Mouse (Mus musculus) adipocyte (in vitro differentiated cells): Measurements from ENCODE around the gene Sh3rf3.
A peak's percentile ranks its signal among the peaks of the same experiment; 100 is the strongest.

ENCODE experiments used
- DNase-seq: peaks from one replicate; pipeline ENCODE4 v3.0.0-alpha.2; 2016; ENCODE audit warnings: low spot score

The Sh3rf3 gene

DNA sequence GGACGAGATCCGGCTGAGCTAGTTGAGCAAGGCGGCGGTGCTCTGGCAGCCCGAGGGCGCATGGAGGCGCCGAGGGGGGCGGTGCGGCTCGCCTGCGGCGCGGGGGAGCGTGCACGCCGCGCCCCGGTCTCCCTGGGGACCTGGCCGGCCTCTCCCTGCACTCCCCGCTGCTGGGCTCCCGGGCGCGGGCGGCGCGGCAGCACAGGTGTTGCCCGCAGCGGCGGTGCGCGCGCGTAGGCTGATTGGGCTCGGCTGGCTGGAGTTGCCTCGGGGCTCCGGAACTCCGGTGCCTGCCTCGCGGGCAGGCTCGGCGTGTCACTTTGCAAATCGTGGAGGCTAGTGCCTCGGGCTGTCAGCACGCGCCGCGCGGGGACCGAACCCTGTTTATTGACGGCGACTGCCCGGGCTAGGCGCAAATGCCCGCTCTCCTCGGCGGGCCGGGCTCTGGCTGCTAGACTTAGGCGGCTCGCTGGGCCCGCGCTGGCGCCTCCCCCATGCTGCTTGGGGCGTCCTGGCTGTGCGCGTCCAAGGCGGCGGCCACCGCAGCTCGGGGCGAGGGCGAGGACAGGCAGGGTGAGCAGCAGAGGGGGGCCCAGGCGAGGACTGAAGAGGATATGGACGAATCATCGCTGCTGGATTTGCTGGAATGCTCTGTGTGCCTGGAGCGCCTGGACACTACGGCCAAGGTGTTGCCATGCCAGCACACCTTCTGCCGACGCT lies at the start of gene Sh3rf3:
TSS of gene Sh3rf3 (plus strand) at position 279 of the 720 bp plus-strand sequence.
- no peak for DNase-seq

- no peak for DNase-seq
Measured at GRCm38 (mm10) chr10:58788486-58789274, 24.5 kb upstream of the Sh3rf3 start.

DNA sequence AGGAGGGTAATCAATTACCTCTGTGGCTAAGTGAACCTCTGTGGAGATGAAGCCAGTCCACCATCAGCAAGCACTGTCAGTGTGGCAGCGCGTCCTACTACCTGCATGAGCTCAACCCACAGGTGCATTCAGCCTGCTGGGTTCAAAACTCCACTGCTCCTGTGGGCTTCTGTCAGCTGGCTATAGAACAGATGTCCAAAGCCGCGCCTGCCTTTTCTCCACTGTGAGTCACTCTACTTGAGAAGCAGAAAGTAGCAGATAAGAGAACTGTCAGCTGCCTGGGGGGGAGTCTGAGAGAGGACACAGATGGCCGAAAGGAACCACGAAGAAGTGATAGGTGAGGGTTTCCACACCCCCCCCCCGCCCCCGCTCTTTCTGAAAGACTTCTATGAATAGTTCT lies 15.6 kb upstream of the Sh3rf3 start:
- DNase-seq: no peak

- DNase-seq: no peak
Measured at GRCm38 (mm10) chr10:58798156-58798555, 15.0 kb upstream of the Sh3rf3 start.

DNA sequence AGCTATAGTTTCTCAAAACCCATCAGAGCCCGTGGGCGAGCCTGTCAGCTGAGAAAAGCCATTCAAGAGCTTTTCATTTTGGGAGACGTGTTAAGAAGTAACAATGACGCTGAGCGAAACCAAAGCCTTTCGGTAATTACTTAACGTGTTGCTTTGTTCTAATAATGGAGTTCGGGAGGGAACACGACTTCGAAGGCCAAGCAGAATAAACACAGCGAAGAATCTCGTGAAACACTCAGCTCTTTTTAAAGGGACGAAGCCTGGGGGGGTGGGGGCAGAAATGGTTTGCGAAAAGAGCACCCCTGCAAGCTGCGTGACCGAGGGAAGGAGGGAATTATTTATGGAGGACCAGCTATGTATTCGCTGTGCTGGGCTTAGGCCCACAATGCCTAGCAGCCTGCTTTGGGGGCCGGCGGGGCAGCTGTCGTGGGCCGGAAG lies 12.1 kb upstream of the Sh3rf3 start:
- no peak for DNase-seq

DNA sequence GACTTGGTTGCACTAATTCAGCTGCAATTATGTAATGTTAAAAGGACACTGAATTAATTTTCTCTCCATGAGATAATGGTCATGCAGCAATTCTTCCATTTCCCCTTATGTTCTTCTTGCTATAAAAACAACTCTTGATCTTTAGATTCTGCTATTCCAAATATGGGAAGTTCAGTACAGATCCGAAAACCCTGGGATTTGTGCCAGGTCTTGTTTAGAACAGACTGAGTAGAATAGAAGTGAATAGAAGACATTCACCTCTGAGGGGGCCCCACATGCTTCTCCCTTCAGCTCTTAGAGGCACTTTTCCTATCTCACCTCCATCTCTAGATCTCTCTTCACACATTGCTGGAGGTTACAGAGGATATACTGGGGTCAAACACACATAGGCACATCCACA lies 10.8 kb upstream of the Sh3rf3 start:
- no peak for DNase-seq

DNA sequence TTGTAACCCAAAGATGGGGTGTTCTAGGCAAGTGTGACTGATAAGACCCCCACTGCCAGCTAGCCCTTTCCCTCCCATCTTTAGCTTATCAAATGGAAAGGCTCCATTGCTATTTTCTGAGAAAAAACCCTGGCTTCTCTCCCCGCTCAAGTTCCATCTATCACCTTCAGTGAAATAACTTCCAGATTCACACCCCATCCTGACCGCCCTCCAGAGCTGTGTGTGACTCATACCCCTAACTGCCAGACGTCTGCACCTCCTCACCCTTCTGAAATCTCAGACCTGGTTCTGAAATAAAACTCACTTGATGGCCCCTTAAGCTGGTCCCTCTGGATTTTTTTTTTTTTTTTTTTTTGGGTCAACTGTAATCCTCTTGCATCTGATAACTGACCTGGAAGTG lies 5.2 kb upstream of the Sh3rf3 start:
- no peak for DNase-seq

DNA sequence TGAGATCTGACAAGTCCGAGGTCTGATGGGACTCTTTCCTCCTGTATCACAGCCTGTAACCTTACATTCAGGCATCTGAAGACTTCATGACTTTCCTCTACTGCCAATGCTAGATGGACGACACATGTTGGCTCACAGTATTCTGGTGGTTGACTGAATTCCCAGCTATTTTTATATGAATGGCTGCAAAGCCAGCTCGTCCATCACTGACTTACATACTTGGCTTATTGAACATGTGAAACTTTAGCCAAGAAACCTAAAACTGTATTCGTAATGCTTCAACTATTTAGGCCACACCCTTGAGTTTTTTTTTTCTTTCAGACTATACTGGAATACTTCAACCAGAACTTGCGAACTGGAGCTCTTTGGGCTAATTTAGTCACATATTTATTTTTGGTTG lies 3.0 kb upstream of the Sh3rf3 start:
- peak; percentile 6 for DNase-seq

DNA sequence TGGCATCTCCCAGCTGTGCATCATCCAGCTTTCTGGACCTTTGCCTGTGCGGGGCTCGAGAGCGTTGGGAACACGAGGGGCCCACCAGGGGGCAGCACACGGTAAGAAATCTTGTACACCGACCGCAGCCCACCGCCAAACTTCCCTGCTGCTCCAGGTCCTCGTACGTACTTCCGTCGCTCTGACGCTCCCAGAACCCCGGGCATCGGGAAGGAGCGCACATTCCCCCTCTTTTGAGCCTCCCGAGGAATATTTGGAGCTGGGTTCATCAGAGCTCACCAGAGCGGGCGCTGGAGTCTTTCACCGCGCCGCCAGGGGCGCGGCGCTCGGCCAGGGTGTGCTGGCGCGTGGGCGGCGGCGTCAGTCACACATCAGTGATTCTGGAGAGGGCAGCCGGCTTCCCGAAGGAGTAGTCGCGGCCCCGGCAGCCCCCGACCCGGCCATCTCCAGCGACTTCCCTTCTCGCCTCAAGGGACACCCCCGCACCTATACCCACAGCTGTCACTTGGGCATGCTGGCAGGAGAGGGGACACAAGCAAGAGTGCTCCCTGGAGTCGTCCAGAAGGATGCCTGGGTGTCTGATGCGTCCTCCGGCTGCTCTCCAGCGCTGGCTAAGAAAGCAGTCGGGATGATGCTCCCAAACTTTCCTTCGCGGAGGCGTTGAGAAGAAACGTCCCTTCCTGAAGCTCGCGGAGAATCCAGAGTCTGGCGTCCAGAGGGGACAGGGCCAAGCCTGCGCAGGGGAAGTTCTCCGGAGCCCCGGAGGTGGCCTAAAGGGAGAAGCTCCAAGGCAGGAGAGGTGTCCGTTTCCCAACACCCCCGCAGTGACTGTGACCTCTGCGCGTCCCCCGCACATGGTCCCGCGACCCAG lies 714 bp upstream of the Sh3rf3 start:
- peak; percentile 68 for DNase-seq

GRCm38 (mm10) chr10:58813801-58814191 lies 637 bp downstream of the Sh3rf3 start:
- DNase-seq: no peak

DNA sequence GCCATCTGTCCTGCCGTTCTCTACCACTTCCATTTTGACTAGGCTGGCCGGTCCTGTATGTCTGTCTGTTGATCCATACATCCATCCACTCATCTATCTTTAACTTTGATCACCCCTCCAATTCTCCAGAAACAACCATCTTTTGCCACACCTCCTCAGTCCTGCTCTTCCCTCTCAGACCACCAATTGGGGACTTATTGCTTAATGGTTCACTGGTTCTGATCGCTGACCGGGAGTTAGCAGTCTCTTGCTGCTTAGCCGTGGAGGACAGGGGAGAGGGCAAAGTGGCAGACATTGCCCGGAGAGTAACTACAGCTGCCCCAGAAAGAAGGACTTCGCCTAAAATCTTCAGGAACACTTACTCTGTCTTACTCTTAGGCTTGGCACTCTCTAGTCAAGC lies 1.3 kb downstream of the Sh3rf3 start:
- DNase-seq: no peak

GRCm38 (mm10) chr10:58824016-58824568 lies 10.9 kb downstream of the Sh3rf3 start:
- DNase-seq: no peak

GRCm38 (mm10) chr10:58829251-58830111 lies 16.3 kb downstream of the Sh3rf3 start:
- DNase-seq: no peak

- no peak for DNase-seq
Measured at GRCm38 (mm10) chr10:58833146-58833545, 20.0 kb downstream of the Sh3rf3 start.

GRCm38 (mm10) chr10:58833741-58834178 lies 20.6 kb downstream of the Sh3rf3 start:
- no peak for DNase-seq

DNA sequence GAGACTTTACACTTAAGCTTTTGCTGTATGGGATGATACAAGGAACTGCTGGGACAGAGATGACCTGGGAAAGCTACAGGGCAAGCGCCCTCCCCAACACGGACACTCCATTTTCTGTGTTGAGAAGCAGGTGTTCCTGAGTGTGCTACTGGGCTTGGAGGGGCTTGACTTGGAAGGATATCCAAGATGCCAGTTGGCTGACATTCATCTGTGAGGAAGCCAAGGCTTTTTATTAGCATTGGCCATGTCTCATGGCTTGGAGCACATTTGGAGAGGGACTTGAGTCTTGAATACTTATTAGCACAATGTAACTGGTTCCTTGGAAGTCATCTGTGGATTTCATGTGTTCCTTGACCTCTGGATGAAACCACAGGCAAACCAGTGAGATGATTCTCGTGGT lies 23.2 kb downstream of the Sh3rf3 start:
- DNase-seq: no peak

DNA sequence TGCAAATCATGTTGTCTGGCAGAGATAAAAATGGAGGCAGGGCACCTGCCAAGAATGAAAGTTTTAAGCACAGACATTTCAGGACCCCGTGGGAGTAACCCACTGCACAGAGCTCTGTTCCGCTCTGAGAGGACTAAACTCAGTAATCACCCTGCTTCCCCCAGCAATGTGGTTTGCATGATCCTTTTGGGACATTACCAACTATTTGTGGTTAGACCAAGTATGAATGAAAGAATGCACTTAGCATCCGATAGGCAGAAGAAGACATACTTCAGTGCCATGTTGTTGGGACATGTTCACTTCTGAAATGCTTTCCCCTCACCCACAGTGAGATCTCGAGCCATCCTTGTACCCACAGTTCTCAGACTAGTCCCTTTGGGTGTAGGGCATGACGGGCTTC lies 24.3 kb downstream of the Sh3rf3 start:
- no peak for DNase-seq

DNA sequence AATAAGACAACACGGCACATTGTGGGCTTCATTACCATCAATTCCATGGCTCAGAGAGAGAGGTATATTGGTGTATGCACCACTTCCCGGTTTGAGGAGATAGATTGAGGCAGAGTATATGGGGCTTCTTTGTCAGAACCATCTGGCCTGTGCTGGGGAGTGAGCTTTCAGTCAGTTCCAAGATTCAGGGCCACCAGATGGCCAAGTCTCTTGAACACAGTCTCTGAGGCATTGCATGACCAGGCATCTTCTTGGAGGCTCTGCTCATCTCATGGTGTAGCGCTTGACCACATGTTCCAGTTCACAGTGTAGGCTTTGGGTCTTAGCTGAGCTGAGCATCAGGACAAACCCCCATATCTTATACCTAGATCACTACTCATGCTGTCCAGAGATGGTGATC lies 28.8 kb downstream of the Sh3rf3 start:
- DNase-seq: no peak

DNA sequence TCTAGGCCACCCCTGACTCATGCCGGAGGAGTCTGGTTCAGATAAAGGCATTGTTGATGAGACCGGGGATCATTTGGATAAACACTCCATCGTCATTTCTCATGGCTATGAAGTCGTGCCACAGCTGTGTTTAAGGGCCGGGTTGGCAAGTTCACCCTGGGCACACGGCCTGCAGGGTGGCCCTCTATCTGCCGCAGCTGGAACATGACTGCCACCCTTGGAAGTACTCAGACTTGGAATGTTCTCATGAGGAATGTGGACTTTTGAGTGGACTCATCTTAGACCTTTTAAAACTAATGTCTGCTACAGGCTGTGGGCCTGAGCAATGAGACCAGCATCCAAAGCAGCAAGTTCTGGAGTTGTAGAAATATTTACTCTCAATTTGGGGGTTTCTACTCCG lies 29.9 kb downstream of the Sh3rf3 start:
- no peak for DNase-seq

- DNase-seq: no peak
Measured at GRCm38 (mm10) chr10:58848127-58848526, 35.0 kb downstream of the Sh3rf3 start.

- peak; percentile 18 for DNase-seq
Measured at GRCm38 (mm10) chr10:58848536-58848935, 35.4 kb downstream of the Sh3rf3 start.
